Mouse (Mus musculus) G1E (cell line): ENCODE measurements around the gene Lrrc66. TPM values are rescaled to one million over a fixed set of nuclear protein-coding genes. Genes with fewer than 3 reads are reported as not detected.

ENCODE experiments used
- ATAC-seq: 2 replicates; pipeline ENCODE4 v1.8.0; 2016; ENCODE audit warnings: mild to moderate bottlenecking; ENCODE audit not compliant: insufficient number of reproducible peaks, poor library complexity, low FRiP score, severe bottlenecking; ENCODE audit errors: extremely low read depth
- DNase-seq: peaks from one replicate; pipeline ENCODE4 v3.0.0; 2012; ENCODE audit warnings: low spot score
- H3K27me3 ChIP-seq: 2 replicates; pipeline ENCODE4 v1.6.1; 2012; ENCODE audit warnings: mild to moderate bottlenecking, low read length, inconsistent platforms; ENCODE audit not compliant: insufficient read depth
- H3K36me3 ChIP-seq: replicated peaks from 2 replicates; pipeline ENCODE3; 2012; ENCODE audit warnings: mild to moderate bottlenecking, inconsistent platforms
- H3K4me1 ChIP-seq: 2 replicates; pipeline ENCODE4 v1.6.1; 2012; ENCODE audit warnings: low read depth, low read length, inconsistent platforms, mixed read lengths; ENCODE audit not compliant: insufficient read depth
- H3K4me3 ChIP-seq: 2 replicates; pipeline ENCODE4 v1.5.1; 2012; ENCODE audit warnings: low read depth, mild to moderate bottlenecking, inconsistent platforms, low read length, moderate library complexity, mixed read lengths
- H3K9me3 ChIP-seq: replicated peaks from 2 replicates; pipeline ENCODE4 v1.6.1; 2012; ENCODE audit warnings: inconsistent platforms
- CTCF ChIP-seq: IDR thresholded peaks from 2 replicates; pipeline ENCODE4 v1.5.1; 2012; ENCODE audit warnings: low read depth, low read length, inconsistent platforms, mixed read lengths
- GATA1 ChIP-seq: IDR thresholded peaks from 2 replicates; pipeline ENCODE4 v1.6.1; 2012; ENCODE audit warnings: borderline replicate concordance, low read length, inconsistent platforms, mixed read lengths
- GATA2 ChIP-seq: IDR thresholded peaks from 2 replicates; pipeline ENCODE4 v1.6.1; 2012; ENCODE audit warnings: low read depth, low read length, inconsistent platforms, borderline replicate concordance
- POLR2AphosphoS5 ChIP-seq: IDR thresholded peaks from 2 replicates; pipeline ENCODE4 v1.6.1; 2012; ENCODE audit warnings: low read depth, low read length, inconsistent platforms; ENCODE audit not compliant: insufficient replicate concordance
- TAL1 ChIP-seq: conservative IDR thresholded peaks from 2 replicates; pipeline ENCODE4 v1.6.1; 2012; ENCODE audit warnings: low read depth, low read length, inconsistent platforms, mixed read lengths
- polyA plus RNA-seq: library from polyadenylated mRNA; stranded (reverse); fragments of >175 nt; gene quantifications from 2 replicates; pipeline ENCODE4 v1.2.3, GENCODE M21; 2012
- total RNA-seq, 2 experiments: library from RNA; stranded (forward) in 1 of 2; stranded (reverse) in 1 of 2; fragments of 200-1000 nt in 1 of 2; fragments of >200 nt in 1 of 2; fragmentation: Nextera tagmentation in 1 of 2; gene quantifications; 2 replicates each; pipeline ENCODE4 v1.2.3; 2014 to 2017

The Lrrc66 gene
- total and polyA plus RNA-seq, 3 experiments = 0.16 to 10.5 (median 1.4) TPM

- ATAC-seq (no peak), DNase-seq (no peak)
- TF ChIP-seq POLR2AphosphoS5 = no peak
- TF ChIP-seq GATA2 = no peak
- TF ChIP-seq TAL1 = no peak
- TF ChIP-seq CTCF = peak; percentile 88
- no peak for TF ChIP-seq GATA1
- peaks cover 10% of the 10 kb centered on the region; the same call in 1 of the 2 replicates for H3K27me3 ChIP-seq
- peaks cover 23% of the 10 kb centered on the region for H3K4me1 ChIP-seq
- H3K4me3 ChIP-seq = no peak overlapping the region
- H3K36me3 ChIP-seq = no peaks in the 10 kb centered on the region
- H3K9me3 ChIP-seq = peaks cover 3% of the 10 kb centered on the region
Measured at GRCm38 (mm10) chr5:73633141-73633540, 815 bp upstream of the Lrrc66 start.

GRCm38 (mm10) chr5:73631001-73631558, 1.2 kb downstream of the Lrrc66 start:
- ATAC-seq = no peak
- Histone ChIP-seq H3K36me3 (no peaks in the 10 kb centered on the region), H3K27me3 (peaks cover 8% of the 10 kb centered on the region; the same call in 1 of the 2 replicates), H3K4me1 (peaks cover 18% of the 10 kb centered on the region), H3K4me3 (no peak overlapping the region), H3K9me3 (peaks cover 3% of the 10 kb centered on the region)
- no peak for TF ChIP-seq POLR2AphosphoS5
- TF ChIP-seq GATA2 = no peak
- no peak for TF ChIP-seq TAL1
- no peak for TF ChIP-seq GATA1
- no peak for TF ChIP-seq CTCF
- no peak for DNase-seq

- no peak overlapping the region for H3K4me3 ChIP-seq
- DNase-seq = peak; percentile 39
Measured at GRCm38 (mm10) chr5:73630141-73630540, 2.2 kb downstream of the Lrrc66 start.

GRCm38 (mm10) chr5:73627991-73628390, 4.3 kb downstream of the Lrrc66 start:
- no peak for ATAC-seq
- peaks cover 6% of the 10 kb centered on the region; the same call in 1 of the 2 replicates for H3K27me3 ChIP-seq
- H3K4me1 ChIP-seq = peaks cover 19% of the 10 kb centered on the region
- H3K36me3 ChIP-seq = no peaks in the 10 kb centered on the region
- H3K4me3 ChIP-seq = no peak overlapping the region
- DNase-seq = no peak
- H3K9me3 ChIP-seq = no peaks in the 10 kb centered on the region
- TF ChIP-seq CTCF (no peak), POLR2AphosphoS5 (no peak), GATA2 (no peak), TAL1 (no peak), GATA1 (no peak)

More at GRCm38 (mm10) chr5:73630141-73630540, 2.2 kb downstream of the Lrrc66 start:
- H3K9me3 ChIP-seq = peaks cover 3% of the 10 kb centered on the region
- no peaks in the 10 kb centered on the region for H3K36me3 ChIP-seq
- peaks cover 5% of the 10 kb centered on the region; the same call in 1 of the 2 replicates for H3K27me3 ChIP-seq
- TF ChIP-seq GATA2 (no peak), CTCF (no peak), TAL1 (no peak), GATA1 (no peak), POLR2AphosphoS5 (no peak)
- peak; percentile 91 for ATAC-seq
- peaks cover 19% of the 10 kb centered on the region for H3K4me1 ChIP-seq

GRCm38 (mm10) chr5:73627559-73627958, 4.8 kb downstream of the Lrrc66 start:
- Histone ChIP-seq H3K4me3 (no peak overlapping the region), H3K27me3 (peaks cover 6% of the 10 kb centered on the region; the same call in 1 of the 2 replicates), H3K9me3 (no peaks in the 10 kb centered on the region), H3K36me3 (no peaks in the 10 kb centered on the region), H3K4me1 (peaks cover 19% of the 10 kb centered on the region)
- DNase-seq (no peak), ATAC-seq (no peak)
- TF ChIP-seq GATA2 = no peak

- peaks cover 14% of the 10 kb centered on the region for H3K4me1 ChIP-seq
- no peak for ATAC-seq
- H3K36me3 ChIP-seq = no peaks in the 10 kb centered on the region
- DNase-seq = no peak
- H3K9me3 ChIP-seq = no peaks in the 10 kb centered on the region
- H3K4me3 ChIP-seq = no peak overlapping the region
- peaks cover 6% of the 10 kb centered on the region; the same call in 1 of the 2 replicates for H3K27me3 ChIP-seq
- TF ChIP-seq CTCF (no peak), GATA2 (no peak), POLR2AphosphoS5 (no peak), GATA1 (no peak), TAL1 (no peak)
Measured at GRCm38 (mm10) chr5:73626842-73627241, 5.5 kb downstream of the Lrrc66 start.

GRCm38 (mm10) chr5:73625505-73625904, 6.8 kb downstream of the Lrrc66 start:
- H3K4me1 ChIP-seq = peaks cover 7% of the 10 kb centered on the region; the same call in 1 of the 2 replicates
- no peak for ATAC-seq
- H3K27me3 ChIP-seq = peaks cover 9% of the 10 kb centered on the region; the same call in 1 of the 2 replicates
- H3K9me3 ChIP-seq = no peaks in the 10 kb centered on the region
- no peak for DNase-seq
- TF ChIP-seq CTCF (no peak), GATA2 (no peak), GATA1 (no peak), POLR2AphosphoS5 (no peak), TAL1 (no peak)
- no peaks in the 10 kb centered on the region for H3K36me3 ChIP-seq
- no peak overlapping the region for H3K4me3 ChIP-seq
